Mouse (Mus musculus): ENCODE measurements around the gene Unc50.

Gene Unc50

GRCm38 (mm10) chr1:37429366-37430296 lies at the start of gene Unc50, which contains the start of gene Coa5:
Gene Unc50, plus strand, starts transcription at chr1:37430139.
Gene Coa5, minus strand, starts transcription at chr1:37430103.
- DNase-seq (ENCODE audit: inconsistent ontology term), result peak; percentile 94

- no peak for DNase-seq (ENCODE audit: inconsistent ontology term)
Measured at GRCm38 (mm10) chr1:37380913-37381312, 49.0 kb upstream of the Unc50 start.

DNA sequence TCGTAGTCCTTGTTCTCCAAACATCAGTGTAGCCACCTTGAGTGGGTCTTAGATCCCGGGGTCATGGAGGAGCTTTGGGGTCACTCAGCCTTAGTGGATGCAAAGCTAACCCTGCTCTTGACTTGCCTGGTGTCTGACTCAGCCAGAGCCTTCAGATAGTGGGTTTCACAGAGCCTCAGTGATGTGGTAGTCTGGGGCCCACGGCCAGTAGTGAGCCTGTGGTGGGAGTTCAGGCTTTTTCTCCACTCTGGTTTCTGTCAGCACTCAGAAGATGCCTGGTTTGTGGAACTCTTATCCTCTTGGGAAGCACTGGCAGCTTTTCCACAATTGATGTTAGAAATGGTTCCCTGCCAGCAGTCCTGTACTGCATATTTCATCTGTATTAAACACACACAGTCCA lies 45.6 kb upstream of the Unc50 start:
- DNase-seq (ENCODE audit: inconsistent ontology term), result no peak

DNA sequence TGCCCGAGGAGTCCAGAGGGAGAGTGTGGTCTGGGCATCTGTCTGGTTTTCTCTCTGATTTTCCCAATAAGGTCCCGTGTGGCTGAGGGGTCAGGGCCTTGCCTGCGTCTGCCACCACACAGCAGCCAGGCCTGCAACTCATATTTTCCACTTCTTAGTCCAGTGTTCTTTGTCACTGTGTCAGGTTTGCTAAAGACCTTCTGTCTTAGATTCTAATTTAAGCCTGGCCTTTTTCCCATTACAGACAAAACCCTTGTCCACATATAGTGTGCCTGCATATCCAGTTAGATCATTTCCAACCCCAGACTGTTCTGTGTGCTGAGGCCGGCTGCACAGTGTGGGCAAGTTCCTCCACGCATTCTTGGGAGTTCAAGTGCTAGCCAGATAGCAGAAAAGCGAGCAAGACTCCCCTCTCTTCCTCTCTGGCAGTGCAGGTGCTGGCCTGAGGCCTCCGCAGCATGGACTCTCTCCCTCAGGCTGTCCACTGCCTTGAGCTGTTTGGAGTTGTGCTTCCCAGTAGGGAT lies 43.4 kb upstream of the Unc50 start:
- peak; percentile 2 for DNase-seq (ENCODE audit: inconsistent ontology term)

DNA sequence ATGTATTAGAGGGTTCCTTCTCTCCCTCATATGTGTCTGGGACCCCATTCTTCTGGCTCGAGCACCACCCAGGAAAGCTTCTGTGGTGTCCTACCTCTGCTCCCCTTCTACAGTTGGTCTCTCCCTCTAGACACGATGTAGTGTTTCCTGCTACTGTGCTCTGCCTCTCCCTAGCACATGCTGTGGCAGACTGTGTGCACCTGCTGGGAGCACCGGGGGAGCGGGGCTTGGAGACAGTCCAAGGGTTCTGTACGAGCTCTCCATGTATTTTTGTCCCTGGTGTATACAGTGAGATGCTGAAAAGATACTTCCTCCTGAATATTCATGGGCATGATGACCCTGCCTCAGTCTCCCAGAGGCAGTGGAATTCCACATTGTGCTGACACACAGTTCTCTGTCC lies 36.8 kb upstream of the Unc50 start:
- DNase-seq (ENCODE audit: inconsistent ontology term), result no peak

DNA sequence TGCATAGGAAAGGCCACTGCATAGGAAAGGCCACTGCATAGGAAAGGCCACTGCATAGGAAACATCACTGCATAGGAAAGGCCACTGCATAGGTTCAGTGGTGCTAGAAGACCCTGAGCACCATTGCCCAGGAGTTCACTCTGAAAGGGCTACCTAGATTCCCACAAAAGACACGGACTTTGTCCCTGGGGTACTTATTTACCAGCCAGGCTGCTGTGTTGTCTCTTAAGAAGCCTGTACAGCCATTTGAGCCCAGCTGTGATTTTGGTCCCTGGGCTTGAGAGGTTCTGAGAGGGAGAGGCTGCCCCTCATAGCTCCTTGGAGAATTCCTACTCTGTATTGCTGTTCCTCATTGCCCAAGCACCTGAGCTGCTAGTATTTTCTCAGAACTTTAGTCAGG lies 33.5 kb upstream of the Unc50 start:
- no peak for DNase-seq (ENCODE audit: inconsistent ontology term)

- DNase-seq (ENCODE audit: inconsistent ontology term), result no peak
Measured at GRCm38 (mm10) chr1:37398961-37399360, 31.0 kb upstream of the Unc50 start.

DNA sequence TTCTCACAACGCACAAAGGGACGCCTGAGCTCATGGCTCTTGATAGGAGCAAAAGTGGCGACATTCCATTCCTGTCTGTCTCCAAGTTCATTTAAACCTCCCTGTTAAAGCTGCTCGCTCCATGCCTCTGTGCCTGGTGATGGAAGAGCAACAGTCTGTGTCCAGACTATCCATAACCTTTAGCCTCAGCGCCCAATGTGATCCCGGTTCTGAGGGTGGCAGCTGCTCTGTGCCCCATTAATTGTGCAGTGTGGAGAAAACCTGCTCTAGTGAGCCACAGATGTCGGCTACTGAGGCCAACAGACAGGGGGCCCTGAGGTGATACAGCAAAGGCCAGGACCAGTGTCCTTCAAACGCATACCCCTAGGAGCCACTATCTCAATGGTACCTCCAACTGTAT lies 30.2 kb upstream of the Unc50 start:
- DNase-seq (ENCODE audit: inconsistent ontology term), result no peak

- DNase-seq (ENCODE audit: inconsistent ontology term), result peak; percentile 14
Measured at GRCm38 (mm10) chr1:37401687-37402086, 28.3 kb upstream of the Unc50 start.

- DNase-seq (ENCODE audit: inconsistent ontology term), result peak; percentile 22
Measured at GRCm38 (mm10) chr1:37405137-37405536, 24.8 kb upstream of the Unc50 start.

DNA sequence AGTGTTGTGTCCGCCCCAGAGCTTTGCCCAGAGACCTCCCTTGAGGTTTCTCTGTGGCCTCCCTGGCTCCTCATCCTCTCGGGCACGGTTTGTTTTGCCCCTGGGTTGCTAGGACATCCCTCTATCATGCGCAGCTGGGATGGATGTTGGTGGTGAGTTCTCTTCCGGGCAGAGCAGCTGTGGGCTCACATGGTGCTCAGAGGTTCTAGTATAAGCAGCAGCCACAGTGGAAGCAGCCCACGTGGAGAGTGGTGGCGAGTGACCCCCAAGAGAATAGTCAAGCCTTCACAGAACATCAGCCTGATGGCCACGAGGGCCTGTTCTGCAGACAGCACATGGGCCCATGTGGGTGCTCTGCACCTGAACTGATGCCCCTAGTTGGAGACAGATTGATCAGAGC lies 22.7 kb upstream of the Unc50 start:
- no peak for DNase-seq (ENCODE audit: inconsistent ontology term)

DNA sequence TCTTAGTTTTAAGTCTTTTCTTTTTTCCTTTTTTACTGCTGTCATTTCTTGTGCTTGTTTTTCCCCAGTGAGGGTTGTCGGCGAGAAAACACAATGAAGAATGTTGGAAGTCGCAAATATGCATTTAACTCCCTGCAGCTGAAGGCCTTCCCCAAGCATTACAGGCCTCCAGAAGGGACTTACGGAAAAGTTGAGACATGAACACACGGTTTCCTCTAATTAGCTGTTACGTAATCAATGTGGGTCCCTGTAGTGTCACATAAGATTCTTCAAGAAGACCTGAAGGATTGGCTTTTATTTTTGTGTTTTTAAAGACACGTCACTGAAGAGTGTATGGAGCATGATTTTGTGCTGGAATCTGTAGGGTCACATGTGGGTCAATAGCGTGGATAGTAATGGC lies 21.9 kb upstream of the Unc50 start:
- no peak for DNase-seq (ENCODE audit: inconsistent ontology term)

GRCm38 (mm10) chr1:37408678-37409077 lies 21.3 kb upstream of the Unc50 start:
- DNase-seq (ENCODE audit: inconsistent ontology term), result no peak

DNA sequence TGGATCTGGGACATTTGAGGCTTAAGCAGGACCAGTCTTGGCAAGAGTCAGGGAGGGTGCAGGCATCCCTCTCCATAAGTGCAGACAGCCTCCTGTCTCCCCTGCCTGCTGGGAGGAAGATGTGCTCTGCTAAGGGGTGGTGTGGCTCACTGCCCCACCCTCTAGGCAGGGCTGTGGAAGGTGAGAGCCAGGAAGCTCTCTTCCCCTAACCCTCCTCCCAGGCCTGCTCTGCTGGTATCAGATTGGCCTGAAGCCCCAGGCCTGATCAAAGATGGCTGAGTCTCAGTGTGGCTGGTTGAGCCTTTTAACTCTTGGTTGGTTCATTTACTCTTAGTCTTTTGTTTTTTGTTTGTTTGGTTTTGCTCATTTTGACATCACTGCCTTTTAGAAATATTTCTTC lies 20.3 kb upstream of the Unc50 start:
- DNase-seq (ENCODE audit: inconsistent ontology term), result no peak

- no peak for DNase-seq (ENCODE audit: inconsistent ontology term)
Measured at GRCm38 (mm10) chr1:37415394-37415793, 14.5 kb upstream of the Unc50 start.

GRCm38 (mm10) chr1:37419420-37419819 lies 10.5 kb upstream of the Unc50 start:
- no peak for DNase-seq (ENCODE audit: inconsistent ontology term)

- no peak for DNase-seq (ENCODE audit: inconsistent ontology term)
Measured at GRCm38 (mm10) chr1:37427144-37427875, 2.6 kb upstream of the Unc50 start.

DNA sequence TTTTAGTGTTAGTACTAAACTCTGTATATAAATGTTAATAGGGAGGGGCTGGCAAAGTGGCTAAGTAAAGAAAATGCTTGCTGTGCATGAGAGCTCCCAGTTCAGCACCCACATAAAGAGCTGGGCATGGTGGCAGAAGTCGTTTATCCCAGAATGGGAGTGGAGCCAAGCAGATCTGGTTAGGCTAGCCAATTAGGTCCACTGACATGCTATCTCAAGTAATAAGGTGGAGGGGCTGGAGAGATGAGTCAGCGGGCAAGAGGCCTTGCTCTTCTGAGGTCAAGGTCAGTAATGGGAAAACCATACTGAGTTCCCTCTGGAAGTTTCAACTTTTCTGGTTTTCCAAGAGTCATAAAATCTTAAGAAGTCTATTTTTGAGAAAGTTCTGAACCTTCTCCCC lies 1.0 kb upstream of the Unc50 start:
- DNase-seq (ENCODE audit: inconsistent ontology term), result peak; percentile 12

DNA sequence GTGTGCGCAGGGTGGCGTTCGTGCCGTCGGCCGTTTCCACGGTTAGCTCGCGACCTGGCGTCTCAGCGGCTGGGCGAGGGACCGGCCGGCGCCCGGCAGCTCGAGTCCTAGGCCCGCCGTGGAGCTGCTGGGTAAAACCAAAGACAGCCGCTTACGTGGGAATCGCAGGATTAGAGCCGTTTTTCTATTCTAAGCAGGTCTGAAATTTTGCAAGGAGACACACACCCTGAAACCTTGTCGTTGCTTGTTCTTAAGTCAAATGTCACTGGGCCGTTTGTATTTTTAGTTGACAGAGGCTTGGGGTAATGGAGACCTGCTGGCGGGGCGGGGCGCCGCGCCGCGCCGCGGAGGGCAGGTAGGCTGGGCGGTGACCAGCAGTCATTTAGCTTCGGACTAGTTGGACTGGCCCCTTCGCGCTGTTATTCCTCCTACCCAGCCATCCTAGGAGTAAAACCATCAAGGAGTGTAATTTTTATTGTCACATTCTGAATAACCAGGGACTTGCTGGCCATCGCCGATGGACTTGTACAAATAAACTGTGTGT lies 430 bp downstream of the Unc50 start:
- DNase-seq (ENCODE audit: inconsistent ontology term), result no peak

DNA sequence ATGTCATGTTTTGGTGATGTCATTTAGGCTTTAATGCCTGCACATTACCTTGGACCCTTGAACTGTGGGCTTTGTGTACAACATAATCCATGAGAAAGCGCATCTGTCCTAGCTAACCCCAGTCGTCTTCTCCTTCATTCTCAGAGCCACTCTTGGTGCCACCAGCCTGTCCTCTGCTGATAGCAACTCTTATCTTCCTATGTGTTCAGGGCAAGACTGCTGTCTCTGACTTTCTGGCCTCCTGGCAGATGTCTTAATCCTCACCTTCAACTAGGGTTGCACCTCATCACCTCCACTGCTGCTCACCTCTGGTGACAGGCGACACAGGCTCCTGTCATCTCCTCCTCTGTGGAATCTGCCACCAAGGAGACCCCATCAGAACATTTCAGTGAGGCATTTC lies 6.5 kb downstream of the Unc50 start:
- no peak for DNase-seq (ENCODE audit: inconsistent ontology term)

DNA sequence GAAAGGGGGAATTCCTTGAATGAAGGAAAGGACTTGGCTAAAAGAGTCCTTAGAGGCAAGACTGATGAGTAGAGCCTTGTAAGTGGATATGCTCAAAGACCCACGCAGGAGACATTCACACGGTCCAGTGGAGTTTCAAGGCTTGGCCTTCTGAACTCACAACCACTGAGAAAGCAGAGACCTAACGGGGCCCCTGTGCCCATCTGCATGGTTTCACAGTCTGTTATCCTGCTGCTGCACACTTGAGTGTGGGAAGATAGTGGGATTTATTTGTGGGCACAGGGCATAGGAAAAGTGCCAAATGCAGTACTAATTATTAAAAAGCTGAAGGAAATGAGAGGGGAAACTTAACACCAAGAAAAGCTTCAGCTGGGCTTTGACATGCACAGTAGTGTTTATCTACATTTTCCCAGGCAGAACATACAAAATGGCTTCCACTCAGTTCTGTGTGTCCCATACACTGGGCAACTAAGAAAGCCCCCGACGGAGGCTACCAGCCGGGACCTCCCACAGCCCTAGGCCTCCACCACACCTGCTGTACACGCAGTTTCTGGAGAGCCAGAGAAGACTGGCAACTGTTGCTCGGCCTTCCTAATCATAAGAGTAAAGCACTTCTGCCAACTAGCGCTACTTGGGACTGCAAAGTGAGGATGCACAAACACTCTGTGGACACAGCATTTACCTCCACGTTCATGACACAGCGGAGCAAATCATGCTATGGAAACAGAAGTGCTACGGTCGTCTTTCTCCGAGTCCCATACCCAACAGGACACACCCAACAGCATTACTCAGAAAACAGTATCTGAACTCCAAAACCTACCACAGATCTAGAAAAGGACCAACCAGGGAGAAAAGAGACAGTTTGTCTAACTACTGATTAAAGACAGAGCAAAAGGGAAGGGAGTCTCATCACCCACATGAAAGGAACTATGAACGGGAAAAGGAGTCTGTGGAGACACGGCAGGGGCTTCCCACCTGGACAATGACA lies 13.2 kb downstream of the Unc50 start:
- no peak for DNase-seq (ENCODE audit: inconsistent ontology term)

All from Muller cell, postnatal 12 days (primary cell).